Mouse (Mus musculus) testis, postnatal 14 days (tissue): ENCODE data around the gene Fam227a.

Source experiments
- DNase-seq: peaks from one replicate; pipeline ENCODE4 v3.0.0; 2021; ENCODE audit warnings: low spot score

The Fam227a gene

DNA sequence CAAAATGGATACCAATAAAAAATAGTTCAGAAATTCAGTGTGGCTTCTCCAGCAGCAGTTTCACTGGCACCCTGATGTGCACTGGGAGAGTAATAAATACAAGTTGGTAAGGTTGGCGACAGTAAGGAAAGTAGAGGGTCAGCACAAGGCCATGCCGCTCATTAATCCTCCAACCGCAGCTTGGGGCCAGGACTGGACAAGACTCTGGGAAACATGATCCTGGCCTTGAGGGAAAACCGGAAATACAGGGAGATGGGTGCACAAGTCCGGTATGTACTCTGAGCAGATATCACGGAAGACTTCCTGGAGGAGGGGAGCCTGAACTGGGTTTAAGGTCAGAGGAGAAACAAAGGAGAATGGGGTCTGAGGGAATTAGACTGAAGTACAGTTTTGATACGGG is 43.3 kb downstream of the Fam227a start:
- DNase-seq, result no peak

DNA sequence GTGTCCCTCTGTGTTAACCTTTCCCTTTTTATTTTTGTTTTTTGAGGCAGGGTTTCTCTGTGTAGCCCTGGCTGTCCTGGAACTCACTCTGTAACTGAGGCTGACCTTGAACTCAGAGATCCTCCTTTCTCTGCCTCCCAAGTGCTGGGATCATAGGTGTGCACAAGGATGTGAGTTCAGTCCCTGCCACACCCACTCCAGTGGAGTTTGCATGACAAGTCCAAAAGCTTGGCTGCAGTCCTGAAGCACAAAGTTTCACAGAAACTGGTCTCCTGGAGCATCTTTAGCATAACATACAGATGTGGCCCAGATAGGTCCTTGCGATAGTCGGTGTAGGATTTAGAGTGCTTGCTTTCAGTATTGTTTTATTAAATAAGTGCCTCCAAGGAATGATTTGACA is 49.5 kb downstream of the Fam227a start:
- no peak for DNase-seq

DNA sequence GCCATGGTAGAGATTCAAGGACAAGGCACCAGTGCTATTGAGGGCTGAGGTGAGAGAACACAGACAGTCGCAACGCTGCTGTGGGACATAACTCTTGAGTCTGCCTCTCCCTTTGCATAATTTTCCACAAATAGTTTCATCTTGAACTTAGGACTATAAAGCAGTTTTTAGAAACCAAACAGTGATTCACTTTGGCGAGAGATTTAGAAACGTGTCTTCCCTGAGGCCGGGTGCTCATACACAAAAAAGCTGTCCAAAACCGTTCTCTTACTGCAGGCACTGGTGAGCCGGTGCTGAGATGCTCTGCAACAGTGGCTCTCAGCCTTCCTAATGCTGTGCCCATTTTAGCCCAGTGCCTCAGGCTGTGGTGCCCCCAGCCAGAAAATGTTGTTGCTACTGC is 50.5 kb downstream of the Fam227a start:
- DNase-seq, result no peak

DNA sequence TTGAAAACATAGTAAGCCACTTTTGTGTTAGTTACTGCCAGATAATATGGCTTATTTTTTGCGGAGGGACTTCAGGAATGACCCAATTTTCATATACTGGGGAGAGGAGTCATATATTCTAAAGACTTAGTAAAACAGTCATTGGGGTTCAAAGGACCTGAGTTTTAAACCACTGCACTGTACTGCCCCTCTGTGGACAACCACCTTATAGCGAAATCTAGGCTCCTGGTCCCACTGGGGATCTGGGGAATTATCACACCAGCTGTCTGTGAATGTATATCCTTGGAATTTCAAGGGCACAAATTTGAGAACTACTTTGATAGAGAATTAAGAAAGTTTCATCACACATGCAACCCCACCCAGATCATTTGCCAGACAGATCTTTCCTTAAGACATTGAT is 51.0 kb downstream of the Fam227a start:
- DNase-seq, result no peak

DNA sequence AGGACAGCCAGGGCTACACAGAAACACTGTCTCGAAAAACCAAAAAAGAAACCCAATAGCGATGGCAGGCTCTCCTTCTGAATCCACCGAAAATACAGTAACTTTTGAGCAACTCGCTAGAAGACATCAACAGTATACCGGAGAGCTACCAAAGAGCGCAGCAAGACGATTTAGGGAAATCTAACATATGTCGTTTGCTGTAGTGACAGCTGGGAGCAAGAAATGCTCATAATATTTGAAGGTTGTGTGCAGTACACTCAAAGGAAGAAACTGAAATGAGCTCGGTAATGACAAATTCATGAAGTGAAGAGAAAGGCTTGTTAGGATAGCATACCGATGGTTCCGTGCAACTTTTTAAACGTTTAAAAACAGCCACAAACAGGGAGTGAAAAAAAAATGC is 52.6 kb downstream of the Fam227a start:
- DNase-seq, result no peak

DNA sequence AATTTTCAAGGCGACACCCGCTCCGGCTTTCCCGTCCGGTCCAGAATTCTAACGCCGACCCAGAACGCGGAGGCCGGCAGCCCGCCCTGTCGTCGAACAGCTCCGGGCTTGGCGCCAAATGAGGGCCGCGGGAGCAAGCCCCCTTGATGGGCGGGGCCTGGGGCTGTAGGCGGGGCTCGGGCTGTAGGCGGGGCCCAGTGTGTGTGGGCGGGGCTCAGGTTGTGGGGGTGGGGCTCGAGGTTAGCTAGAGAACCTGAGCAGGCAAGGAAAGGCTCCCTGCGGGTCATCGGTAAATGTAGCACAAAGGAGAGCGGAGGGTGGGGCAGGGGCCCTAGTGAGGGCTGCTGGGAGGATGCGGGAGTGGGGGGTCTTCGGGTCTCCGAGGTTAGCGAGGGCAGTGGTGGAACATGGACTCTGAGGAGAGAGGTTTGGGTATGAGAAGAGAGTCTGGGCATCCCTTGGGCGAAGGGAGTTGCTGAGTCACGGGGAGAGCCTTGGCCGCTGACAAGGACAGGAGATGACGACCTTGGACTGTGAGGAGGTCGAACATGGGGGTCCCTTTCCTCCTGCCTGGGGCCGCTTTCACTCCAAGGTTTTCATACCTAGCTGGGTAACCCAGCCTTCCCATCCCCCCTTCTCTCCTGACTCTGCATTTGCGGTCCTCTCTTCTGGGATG is 53.6 kb downstream of the Fam227a start, which contains the start of gene Dmc1:
TSS of gene Dmc1 (minus strand) at position 120 of the 676 bp plus-strand sequence.
- DNase-seq, result peak; percentile 92

DNA sequence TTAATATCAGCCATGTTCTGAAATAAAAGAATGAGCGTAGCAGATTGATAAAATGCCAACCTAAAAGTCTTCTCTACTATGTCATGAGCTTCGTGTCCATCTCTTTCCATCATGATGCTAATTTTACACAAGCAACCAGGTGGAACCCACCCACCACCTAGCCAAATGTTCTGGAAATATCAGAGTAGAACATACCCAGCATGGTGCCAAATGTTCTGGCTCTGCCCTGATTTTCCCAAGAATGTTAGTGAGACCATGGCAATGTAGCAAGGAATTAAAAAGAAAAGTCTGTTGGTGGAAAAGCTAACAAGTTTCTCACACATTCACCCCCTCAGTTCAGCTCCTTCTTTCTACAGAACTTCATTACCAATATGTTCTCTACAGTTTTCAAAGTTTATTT is 58.6 kb downstream of the Fam227a start:
- DNase-seq, result no peak

DNA sequence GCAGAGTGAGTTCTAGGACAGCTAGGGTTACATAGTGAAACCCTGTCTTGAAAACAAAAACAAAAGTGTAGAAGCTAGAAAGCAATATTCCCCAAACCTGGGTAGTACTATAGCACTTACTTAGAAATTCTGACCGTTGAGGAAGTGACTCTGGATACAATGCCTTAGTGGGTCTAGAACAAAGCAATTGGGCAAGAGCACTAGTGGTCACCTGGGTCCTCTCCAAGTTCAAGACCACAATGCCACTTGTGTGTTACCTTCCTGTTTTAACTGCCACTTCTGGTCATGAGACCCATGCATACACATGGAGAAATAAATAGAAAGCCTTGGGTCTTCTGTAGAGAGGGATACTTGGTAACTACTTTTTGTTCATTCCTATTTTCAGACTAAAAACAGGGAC is 60.0 kb downstream of the Fam227a start:
- DNase-seq, result no peak

DNA sequence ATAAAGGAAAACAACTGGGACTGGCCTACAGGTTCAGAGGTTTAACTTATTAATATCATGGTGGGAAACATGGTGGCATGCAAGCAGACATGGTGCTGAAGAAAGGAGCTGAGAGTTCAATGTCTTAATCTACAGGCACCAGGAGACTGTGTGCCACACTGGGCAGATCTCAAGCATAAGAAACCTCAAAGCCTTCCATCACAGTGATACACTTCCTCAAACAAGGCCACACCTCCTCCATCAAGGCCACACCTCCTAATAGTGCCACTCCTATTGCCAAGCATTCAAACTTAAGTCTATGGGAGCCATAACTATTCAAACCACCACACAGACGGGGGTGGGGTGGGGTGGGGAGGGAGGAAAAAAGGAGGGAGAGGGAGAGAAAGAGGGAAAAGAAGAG is 77.2 kb downstream of the Fam227a start:
- no peak for DNase-seq

DNA sequence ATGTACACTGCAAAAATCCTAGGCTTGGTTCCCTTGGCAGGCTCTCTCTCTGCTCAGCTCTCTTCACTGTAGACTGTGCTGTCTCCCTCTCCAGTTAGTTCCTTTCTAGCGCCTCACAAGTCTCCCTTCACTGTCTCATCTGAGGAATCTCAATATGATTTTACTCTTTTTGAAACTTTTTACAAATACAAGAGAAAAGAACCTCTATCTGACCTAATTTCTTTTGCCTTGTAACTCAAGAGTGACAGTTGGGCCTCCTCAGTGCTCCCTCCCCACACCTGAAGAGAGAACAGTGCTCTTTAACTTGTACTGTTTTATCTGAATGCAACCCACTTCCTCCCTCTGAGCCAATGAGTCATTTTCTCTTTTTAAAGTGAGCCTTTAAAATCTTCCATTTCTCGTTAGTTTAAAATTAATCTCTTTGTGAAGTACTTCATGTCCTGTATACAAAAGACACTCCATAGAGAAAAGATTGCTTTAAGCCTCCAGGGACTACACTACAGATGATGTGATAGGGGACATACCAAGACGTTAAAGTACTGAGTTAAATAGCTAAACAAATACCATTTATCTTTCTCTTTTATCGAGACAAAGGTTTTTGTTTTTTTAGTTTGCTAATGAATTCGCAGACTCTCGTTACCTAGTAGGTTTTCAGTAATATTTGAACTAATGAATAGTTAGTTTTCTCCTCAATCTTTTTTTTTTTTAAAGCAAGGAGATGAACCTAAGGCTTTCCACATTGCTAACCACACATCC is 80.9 kb downstream of the Fam227a start:
- DNase-seq, result no peak

DNA sequence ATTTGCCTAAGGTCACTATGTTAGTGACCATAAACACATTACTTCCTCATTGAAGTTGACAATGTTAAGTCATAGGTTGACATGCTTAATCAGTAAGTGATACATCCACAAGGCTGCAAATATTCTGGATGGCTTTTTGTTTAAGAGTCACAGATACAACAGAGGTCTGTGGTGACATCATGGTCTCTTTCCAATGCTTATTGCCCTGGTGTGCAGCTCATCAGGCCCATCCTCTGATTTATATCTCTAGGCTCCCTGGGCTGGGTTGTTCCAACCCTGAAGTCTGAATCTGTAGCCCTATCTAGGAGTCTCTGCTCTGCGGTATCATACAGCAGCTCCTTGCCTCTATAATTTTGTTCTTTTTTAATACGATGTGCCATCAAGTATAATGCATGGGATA is 81.8 kb downstream of the Fam227a start:
- DNase-seq, result no peak

DNA sequence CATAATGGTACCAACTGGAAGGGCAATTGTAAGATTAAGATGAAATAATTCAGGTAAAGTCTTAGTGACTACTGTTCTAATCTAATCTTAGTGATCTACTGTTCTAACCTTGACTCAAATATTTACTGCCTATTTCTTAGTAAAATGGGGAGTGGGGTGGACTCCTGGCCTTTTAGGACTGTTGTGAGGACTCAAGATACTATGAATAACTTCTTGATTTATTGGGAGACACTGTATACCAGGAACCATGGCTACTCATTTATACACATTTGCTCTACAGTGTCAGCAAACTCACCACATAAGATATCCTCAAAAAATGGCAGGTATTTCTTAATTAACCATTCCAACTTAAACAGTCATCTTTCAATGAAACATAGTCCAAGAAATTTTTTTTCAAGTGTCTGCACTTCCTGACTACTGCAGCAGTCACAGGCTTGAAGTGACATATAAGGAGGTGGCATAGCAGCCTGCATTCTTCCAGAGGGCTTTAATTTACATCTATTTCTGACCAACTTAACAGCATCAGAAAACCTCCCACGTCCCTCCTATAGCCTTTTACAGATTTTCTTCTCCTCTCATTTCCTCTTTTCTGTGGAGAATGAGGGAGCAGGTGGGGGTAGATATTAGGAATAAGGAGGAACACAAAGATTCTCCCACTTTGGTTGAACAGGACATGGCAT is 83.1 kb downstream of the Fam227a start:
- DNase-seq, result no peak

DNA sequence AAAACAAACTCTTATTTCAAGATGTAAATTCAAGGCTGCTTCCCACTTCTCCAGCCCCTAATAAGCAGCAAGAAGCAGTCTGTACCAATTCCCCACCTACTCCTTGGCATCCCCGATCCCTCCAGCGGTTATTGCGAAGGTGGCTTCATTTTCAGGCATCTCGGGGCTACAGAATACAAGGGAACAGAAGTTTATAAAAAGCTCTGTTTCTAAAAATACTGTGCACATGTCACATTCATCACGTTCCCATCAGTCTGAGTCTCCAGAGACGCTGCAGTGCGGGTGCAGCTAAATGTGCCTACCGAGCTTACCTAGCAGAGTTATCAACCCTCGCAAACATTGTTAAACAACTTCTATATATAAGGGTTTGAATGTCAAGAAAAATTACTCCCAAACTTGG is 96.3 kb downstream of the Fam227a start:
- DNase-seq, result no peak

DNA sequence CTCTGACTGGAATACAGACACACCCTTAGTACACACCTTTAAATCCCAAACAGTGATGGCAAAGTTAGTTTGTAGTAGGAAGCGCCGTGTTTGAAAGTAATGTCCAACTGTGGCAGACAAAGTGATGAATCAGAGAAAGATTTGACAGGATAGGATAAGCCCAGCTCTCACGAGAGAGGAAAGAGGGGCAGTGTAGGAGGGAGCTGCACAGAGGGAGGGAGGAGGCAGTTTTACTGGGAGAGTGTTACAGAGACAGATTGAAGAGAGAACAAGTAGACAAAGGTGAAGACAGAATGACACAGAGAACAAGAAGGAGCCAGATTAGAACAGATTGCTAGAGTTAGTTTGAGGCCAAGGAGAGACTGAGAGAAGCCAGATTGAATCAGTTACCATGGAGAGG is 99.1 kb downstream of the Fam227a start:
- no peak for DNase-seq
